Mouse (Mus musculus): ENCODE results near the gene Hacd3. TPM values are rescaled to one million over a fixed set of nuclear protein-coding genes. Genes with fewer than 3 reads are reported as not detected.
"Not testable (repeated sequence)": the region's sequence is repeated elsewhere in the genome, so short reads cannot be mapped to it uniquely, and the experiment has no call there.

Gene Hacd3
- polyA plus RNA-seq, 1 experiment = 61.7 TPM

DNA sequence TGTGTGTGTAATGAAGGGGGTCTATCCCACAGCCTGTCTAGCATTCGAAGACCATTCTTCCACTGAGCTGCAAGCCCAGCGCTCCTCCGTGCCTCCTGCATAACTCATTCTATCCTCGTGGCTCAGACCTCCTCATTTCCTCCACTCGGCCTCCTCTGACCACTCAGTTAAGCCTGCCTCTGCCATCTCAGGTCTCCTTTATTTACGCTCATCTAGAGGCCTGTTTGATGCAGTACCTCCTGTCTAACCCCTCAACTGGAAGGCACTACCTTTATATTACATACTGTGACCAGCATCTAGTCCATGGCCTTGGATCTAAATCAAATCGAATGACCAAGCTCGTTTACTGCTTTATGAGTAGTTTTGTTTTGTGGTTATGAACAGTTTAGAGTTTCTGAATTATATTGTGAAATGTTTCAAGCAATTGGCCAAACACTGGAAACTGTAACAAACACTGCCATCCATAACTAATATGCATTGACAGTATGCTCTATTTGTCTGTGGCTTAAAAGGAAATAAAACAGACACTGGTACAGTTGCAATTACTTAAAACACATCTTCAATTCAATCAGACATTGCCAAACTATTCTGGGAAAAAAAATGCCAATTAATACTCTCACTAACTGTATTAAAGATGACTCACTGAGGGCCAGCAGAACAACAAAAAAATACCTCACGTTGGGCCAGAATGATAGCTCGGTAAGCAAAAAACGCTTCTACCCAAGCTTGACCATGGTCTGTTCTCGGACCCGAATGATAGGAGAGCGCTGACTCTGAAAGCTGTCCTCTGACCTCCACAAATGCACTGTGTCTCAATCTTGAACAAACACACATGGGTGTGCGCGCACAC lies 4.3 kb downstream of the Hacd3 start:
- no peak for DNase-seq (ENCODE audit: low spot score)

DNA sequence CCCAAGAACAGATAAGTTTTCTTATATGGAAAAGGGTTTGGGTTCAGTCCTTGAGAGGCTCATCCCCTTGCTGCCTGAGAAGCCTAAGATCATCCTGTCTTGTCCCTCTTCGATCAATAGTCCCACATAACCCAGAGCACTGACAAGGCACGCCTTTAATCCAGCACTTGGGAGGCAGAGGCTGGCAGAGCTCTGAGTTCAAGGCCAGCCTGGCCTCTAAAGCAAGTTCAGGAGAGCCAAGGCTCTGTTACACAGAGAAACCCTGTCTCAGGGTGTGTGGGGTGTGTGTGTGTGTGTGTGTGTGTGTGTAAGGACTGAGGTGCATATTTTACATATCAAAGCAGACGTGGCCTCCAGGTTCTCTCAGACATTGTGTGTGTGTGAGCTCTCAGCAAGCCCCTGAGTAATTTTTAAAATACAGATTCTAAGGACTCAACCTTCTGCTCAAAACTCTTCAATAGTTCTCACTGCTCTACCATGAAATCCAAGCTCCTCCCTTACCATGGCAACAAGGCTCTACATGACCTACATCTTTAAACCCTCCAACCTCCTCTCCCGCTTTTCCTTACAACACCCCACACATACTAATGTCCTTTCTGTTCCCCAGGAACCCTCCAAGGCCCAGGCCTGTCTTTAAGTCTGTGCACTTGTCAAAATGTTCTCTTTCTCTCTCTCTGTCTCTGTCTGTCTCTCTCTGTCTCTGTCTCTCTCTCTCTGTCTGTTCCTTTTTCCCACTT lies 5.1 kb downstream of the Hacd3 start:
- no peak for DNase-seq (ENCODE audit: low spot score)

DNA sequence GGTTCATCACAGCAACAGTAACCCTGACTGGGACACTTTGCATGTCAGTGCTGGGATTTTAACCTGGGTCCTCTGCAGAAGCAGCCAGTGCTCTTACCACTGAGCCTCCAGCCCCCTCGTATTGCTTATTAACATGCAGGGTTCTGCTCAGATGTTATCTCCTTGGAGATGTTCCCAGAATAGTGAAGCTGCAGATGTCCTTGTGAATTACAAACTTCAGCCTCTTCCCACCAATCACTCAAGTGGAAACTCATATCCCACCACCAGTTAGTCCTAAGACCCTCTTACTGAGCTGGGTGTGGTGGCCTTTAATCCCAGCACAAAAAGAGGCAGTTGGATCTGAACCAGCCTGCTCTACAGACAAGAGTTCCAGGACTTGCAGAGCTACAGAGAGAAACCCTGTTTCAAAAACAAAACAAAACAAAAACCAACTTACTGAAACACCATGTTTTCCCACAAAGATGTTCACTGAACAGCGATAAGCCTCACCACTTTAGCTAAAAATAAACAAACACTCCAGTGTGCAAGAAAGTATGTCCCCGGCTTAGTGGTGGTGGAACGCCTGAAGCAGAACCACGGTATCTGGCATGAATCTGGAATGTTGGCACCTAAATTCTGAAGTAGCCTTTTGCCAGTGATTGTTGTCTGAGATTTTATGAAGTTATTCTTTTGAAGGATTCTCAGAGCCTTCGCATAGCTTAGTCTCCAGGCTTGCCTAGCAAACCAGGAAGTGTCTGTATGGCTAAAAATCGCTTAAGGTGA lies 5.9 kb downstream of the Hacd3 start:
- DNase-seq (ENCODE audit: low spot score) = no peak

DNA sequence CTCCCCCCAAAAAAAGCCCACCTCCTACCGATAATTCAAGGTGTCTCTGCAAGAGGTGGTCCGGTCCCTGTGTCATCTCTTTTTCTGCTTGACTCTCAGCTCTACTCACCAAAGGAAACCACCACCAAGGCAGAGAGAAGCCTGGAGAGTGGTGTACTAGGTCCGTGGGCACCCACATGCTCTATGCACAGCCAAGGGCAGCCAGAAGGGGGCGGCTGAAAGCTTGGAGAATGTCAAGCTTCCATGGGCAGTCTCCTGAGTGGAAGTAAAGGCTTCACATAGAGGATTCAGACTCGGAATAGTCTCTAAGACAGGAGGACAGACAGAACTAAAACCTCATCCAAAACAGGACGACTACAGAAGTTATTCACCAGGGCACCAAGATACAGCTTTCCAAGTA lies 10.2 kb downstream of the Hacd3 start:
- DNase-seq (ENCODE audit: low spot score) = no peak

DNA sequence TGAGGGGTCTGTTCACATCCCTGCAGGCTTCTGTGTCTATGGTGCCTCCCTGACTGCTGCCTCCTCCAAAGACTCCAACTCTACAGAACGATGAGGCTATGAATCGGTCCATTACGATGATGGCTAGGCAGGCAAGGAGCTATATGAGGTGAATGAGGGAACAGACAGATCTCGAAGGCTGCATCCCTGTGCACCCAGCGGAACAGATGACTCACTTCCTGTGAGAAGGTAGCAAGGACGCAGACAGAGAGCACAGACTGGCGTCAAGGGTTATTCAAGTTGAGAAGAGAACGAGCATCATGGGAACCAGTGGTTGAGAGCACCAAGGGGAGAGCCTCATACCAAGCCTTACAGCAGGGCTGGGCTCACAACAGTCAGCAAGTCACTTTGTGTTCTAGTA lies 10.9 kb downstream of the Hacd3 start:
- DNase-seq (ENCODE audit: low spot score) = no peak

DNA sequence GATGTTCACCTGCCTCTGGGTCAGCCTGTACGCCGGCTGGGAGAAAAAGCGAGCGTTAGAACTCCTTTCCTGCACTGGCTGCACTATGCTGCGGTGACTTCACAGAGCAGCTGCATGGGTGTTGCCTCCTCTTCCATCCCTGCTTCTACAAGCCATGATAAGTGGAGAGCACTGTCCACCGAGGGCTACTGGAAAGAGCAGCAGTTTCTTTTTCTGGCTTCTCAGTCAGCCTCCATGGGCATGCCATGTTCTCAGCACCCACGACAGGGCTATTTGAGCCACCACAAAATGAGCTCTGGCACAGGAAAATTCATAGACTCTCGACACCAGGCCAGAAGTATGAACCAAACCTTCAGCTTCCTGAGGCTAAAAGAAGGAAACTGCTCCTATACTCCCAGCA lies 15.8 kb downstream of the Hacd3 start:
- no peak for DNase-seq (ENCODE audit: low spot score)

DNA sequence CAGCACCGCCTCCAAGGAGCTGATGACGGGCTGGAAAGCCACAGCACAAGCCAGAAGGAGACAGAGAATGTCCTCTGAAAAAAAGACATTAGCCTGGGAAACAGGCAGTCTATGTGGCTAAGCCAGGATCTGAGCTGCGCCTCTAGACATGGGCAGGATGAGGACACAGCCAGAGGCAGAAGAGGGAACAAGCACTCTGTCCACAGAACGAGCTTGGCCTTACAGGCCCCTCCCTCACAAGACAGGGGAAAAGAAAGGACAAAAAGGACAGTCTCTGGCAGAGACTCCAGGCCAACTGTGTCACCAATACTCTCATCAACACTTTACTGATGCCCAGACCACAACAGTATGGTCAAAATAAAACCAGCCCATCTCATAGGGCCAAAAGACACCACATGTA lies 20.0 kb downstream of the Hacd3 start:
- DNase-seq (ENCODE audit: low spot score) = no peak

DNA sequence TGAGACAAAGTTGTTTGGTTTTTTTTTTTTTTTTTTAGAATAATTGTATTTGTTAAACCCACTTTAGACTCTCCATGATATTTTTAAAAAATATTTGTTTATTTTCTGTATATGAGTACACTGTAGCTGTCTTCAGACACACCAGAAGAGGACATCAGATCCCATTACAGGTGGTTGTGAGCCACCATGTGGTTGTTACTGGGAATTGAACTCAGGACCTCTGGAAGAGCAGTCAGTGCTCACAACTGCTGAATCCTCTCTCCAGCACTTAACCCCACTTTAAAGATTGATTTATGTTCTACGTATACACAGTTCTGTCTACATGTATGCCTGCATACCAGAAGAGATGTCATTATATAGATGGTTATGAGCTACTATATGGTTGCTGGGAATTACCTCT lies 26.0 kb downstream of the Hacd3 start:
- DNase-seq (ENCODE audit: low spot score) = not testable (repeated sequence)

DNA sequence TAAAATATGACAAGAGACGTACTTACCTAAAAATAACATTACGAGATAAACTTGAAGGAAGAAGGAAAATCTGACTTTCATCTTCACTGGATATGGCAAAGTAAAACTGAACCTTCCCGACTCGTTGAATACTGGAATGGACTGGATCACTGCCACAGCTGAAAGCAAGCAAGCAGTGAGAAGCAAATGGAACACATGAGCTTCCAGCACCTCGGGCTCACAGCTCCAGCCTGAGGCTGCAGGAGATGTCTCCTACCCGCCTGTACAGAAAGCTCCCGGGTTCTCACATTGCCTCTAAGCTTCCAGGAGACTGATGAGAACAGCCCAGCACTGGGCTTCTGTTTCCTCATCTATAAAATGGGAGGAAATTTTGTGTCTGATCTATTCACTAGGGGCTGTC lies 31.2 kb downstream of the Hacd3 start:
- DNase-seq (ENCODE audit: low spot score) = no peak

DNA sequence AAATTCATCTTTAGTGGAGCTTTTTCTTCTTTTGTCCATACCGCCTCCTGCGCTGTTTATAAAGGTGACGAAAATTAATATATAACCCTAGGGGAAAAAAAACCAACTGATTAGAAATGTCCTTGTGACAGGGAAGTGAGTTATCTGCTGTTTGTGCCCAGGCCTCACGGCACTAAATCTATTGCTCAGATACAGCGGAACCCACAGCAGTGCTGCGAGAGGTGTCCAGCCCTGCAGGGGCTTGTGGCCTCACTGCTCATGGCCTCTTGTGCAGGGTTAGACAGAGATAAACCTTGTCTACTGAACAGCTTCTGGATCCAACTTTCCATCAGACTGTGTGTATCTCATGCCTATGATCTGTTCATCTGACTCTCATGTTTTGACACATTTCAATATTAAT lies 33.0 kb downstream of the Hacd3 start:
- DNase-seq (ENCODE audit: low spot score) = no peak

DNA sequence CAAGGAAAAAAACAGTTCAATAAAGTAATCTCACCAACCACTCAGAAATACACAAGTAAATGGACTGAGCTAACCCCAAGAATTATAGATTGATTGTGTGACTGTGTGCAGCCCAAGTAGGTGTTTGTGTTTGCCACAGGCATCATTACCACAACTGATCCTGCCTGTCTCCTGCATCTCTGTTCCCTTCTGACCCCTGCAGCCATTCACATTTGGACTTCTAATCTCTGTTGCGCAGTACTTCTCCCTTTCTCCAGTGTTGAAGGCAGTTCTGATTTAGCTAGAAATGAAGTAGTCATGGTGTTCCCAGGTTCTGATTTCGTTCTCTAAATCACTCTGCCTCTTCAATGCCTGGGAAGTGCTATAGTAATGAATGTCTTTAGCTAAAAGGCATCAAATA lies 33.8 kb downstream of the Hacd3 start:
- DNase-seq (ENCODE audit: low spot score) = no peak

DNA sequence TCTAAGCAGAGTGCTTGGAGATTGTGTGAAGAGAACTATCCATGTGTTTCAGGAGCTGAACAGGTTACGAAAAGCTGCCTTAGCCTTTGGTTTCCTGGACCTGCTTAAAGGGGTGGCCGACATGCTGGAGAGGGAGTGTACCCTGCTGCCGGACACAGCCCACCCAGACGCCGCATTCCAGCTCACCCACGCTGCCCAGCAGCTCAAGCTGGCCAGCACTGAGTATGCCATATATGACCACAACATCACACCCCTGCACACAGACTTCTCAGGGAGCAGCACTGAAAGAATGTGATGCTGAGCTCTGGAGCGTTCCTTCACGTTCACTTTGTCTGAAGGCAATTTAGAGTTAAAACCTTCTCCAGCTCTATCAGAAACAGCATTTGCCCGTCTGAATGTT lies 35.7 kb downstream of the Hacd3 start:
- peak; percentile 26 for DNase-seq (ENCODE audit: low spot score)

DNA sequence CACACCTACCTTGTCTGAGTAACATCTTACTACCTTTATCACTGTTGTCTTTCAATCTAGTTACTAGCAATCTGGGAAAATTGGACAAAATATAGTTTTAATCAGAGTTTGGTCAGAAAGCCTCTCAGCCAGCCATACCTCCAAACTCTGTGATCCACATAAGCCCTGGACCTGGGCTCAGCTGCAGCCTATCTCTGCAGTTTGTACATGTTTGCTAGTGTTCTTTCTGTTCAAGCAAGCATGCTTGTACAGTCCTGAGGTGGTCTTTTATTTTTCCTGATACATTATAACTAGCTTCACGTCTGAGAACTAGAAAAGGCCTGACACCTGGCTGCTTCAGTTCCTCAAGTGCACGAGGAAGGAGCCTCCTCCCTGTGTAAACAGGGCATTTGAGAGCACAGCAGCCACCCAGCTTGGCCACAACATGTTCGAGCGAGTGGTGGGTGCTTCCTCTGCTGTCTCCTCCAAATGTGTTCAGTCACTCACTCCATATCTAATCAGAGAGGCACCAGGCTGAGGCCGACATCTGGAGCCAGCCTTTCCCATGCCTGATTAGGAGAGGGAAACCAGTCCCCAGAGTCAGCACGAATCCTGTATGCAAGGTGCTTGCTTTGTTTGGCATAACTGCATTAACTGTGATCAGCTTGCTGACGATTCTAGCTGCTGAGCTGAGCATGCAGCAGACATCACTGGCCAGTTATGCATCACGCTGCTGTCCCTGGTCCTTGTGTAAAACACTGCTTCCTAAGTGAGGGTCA lies 36.3 kb downstream of the Hacd3 start:
- peak; percentile 26 for DNase-seq (ENCODE audit: low spot score)

DNA sequence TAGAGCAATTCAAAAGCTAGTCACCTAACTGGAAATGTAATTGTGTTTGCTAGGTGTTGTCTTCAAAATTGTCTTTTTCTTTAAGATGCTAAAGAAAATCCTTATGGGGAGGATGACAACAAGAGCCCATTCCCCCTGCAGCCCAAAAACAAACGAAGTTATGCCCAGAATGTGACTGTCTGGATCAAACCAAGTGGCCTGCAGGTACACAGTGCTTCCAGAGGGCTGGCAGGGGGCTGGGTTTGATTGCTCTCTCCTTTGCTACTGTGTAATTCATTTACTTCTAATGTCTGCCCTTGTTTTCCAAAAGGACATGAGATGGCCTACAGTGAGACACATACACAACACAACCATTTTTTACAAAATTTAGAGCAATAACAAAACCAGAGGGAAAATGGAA lies 39.6 kb downstream of the Hacd3 start:
- no peak for DNase-seq (ENCODE audit: low spot score)

DNA sequence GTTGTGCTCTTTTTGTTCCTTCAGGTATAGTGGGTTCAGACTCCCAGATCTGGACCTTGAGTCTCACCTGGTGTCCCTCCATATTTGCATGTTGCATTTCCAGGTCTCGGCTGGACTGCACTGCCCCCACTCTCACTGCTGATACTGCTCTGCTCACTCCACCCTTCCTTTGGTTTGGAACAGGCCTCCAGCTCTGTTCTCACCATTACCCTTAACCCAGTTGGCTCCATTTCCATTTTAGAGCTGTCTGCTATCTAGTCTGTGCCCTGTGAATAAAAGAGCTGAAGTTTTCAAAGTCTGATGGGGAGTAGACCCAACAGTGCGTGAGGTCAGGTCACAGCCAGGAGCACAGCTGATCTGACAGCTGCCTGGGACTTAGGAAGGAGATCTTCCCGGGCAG lies 40.9 kb downstream of the Hacd3 start:
- no peak for DNase-seq (ENCODE audit: low spot score)

DNA sequence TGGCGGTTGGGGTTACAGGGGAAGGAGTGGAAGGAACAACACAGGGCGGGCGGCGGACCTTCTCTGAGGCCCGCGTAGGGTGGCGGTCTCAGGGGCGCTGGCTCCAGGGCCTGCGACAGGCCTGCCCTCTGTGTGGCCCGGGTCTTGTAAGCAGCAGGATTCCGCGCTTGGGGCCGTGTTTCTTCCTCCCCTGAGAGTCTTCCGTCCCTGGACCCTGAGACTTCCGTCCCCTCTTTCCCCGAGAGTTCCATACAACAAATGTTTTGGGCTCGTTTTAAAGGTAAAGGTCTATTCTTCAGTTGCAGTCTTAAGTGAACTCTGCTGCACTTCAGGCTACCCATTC lies 60.5 kb downstream of the Hacd3 start:
- no peak for DNase-seq (ENCODE audit: low spot score)

DNA sequence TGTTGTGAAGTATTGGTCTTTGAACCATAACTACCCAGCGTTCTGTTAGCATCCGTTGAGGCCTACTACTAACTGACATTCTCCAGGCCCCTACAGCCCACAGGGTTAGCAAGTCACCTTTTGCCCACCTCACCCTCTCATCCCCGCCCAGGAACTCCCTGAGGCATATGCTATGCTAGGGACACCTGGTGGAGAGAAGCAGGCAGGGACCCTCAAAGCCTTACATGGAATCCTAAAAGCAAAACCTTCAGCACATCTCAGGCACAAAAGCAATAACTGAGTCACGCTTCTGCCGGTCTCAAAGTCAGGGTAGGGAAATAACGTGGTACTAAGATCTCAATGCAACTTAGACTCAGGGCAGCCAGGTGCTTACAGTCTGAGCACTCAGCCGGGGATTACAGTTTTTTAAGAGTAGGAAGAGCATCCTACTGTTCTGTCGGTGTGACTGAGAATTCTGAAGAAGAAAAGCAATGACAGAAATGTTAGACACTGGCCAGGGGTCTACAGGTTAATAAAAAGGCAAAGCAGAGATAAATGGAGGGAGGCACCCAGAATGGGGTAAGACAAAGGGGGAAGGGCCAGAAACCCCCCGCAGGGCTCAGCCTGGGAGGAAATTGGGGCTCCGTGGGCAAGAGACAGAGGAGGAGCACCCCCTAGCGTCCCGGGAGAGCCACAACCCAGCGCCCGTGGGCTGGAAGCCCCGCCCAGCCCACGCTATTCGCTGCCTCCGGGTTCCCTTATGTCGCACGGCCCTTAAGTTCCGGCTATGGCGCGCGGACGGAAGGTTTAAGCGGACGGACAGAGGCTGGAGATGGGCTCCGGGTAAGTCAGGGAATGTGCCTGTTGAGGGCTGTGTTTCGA lies 61.1 kb downstream of the Hacd3 start, which contains the start of gene Ints14:
TSS of gene Ints14 (plus strand) at position 789 of the 861 bp plus-strand sequence.
- DNase-seq (ENCODE audit: low spot score) = peak; percentile 94

DNA sequence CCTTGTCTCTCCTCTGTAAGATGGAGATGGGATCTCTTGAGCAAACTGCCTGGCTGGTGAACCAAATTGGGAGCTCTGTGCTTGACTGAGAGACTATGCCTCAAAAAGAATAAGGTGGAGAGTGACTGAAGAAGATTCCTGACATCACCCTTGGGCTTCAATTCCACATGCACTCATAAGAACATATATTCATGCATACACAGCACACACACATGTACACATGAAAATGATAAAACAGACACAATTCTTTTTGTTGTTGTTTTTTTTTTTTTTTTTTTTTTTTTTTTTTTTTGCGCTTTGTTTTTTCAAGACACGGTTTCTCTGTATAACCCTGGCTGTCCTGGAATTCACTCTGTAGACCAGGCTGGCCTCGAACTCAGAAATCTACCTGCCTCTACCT lies 64.2 kb downstream of the Hacd3 start:
- DNase-seq (ENCODE audit: low spot score) = no peak

DNA sequence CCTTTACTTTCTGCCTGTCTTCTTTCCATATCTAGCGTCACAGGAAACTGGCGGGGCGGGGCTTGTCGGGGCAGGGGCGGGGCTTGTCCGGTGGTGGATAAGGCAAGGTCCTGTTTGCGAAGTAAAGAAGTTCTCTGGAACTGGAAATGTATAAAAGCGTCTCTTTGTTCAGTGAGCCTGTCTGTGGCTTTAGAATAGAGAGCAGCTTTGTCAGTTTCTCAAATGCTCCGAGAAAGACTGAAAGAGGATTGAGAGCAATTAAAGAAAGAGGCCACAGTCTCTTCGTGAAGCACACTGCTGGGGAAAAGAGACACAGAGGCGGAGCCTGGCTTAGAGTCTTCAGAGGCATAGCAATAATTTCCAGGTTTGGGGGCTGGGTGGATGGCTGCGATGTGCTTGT lies 65.2 kb downstream of the Hacd3 start:
- DNase-seq (ENCODE audit: low spot score) = no peak

DNA sequence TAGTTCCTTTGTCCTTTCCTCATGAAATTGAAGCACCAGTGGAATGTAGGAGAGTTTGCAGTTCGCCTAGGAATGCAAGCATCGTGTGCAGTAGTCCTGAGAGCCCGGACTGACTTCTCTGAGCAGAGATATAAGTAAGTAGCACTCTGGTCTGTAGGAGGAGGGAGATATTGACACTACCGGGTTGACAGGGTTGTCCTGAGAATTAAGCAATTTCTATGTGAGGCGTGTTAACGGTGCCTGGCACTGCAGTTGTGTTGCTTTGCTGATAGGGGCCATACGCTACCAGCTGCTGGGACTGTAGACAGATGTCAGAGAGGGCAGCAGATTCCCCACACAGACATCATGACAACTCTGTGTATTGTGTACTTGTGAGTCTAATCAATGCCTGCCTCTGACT lies 68.3 kb downstream of the Hacd3 start:
- no peak for DNase-seq (ENCODE audit: low spot score)

DNA sequence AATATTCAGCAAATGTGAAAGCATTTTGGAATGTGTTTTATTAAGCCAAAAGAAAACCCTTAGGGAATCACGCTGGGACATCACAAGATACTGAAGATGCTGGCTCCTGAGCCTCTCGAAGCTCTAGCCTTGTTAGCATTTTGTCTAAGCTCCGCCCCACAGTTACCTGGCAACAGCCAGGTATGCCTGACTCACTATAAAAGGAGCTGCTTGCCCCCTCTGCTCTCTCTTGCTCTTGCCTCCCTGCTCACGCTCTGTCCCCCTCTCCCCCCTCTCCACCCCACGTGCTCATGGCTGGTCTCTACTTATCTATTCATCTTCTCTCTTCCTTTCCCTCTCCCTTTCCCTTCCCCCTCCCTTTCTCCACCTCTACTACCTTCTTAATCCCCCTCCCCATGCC lies 69.4 kb downstream of the Hacd3 start:
- no peak for DNase-seq (ENCODE audit: low spot score)
